Mouse (Mus musculus): ENCODE measurements around the gene Eml4. TPM values are rescaled to one million over a fixed set of nuclear protein-coding genes. Genes with fewer than 3 reads are reported as not detected.
A peak's percentile ranks its signal among the peaks of the same experiment; 100 is the strongest.

The Eml4 gene
- polyA plus RNA-seq, 1 experiment from 2014 or later = 13.5 TPM

- peaks cover 23% of the 10 kb centered on the region for H3K4me1 ChIP-seq
- H3K4me2 ChIP-seq = peak overlapping the region; percentile 55
- peak overlapping the region; percentile 19 for H3K4me3 ChIP-seq
- no peak overlapping the region for H3K27ac ChIP-seq
- H3K9ac ChIP-seq = 0 out of 2 replicates have a peak overlapping the region, but pooled peaks have one; percentile 6
- no peaks in the 10 kb centered on the region for H3K9me3 ChIP-seq (replicated peaks)
- H3K27me3 ChIP-seq (replicated peaks) = 0 out of 2 replicates have a peak, but pooled peaks cover 16% of the 10 kb centered on the region
- peak; percentile 30; the same call in 1 of the 2 replicates for ATAC-seq
- H3K36me3 ChIP-seq = no peaks in the 10 kb centered on the region
- WGBS (ENCODE audit: insufficient replicate concordance) = 17% methylated on average over 25 of the region's 25 CpGs
These were observed 28.0 kb upstream of the Eml4 start for GRCm38 (mm10) chr17:83322621-83323335.

DNA sequence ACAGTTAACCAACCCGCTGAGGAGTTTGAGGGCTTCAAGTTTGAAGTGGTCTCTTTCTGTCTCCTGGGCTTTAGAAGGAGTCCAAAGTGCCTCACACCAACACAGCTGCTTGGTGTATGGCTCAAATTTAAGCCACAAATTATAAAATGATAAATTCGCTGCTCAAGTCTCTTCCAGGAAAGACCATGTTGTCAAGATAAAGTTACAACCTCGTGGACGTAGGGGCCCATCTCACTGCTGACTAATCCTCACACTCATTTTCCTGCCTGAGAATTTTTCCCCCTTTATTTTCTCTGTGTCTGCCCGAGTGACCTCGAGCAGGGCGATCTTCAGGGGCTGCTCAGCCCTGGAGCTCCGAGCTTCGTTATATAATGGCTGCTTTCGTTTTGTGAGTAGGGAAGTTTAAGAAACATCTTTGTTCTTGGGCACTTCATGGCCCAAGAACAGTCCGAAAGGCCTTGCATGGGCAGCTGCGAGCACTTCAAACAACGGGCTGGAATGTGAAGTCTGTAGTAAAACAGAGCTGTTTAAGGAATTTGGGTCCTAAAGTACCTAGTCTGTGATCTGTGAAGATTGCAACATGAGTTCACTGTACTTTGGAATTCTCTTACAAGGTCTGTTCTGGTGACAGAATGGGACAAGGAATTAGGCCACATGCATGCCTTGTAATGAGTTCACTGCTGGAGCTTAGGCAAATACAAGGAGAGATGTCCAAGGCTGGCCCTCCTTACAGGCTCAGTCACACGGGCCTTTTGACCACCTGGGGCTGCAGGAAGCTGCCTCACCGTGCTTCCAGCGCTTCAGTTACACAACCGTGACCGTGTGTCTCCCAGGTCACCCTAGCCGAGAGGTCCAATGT lies 27.1 kb upstream of the Eml4 start:
- H3K4me3 ChIP-seq = no peak overlapping the region
- H3K27me3 ChIP-seq (replicated peaks) = 0 out of 2 replicates have a peak, but pooled peaks cover 12% of the 10 kb centered on the region
- no peaks in the 10 kb centered on the region for H3K9me3 ChIP-seq (replicated peaks)
- H3K36me3 ChIP-seq = no peaks in the 10 kb centered on the region
- peak overlapping the region; percentile 36; the same call in 1 of the 2 replicates for H3K27ac ChIP-seq
- ATAC-seq = peak; percentile 18; the same call in 1 of the 2 replicates
- H3K9ac ChIP-seq = no peak overlapping the region
- WGBS (ENCODE audit: insufficient replicate concordance) = 30% methylated on average over 19 of the region's 19 CpGs
- H3K4me2 ChIP-seq = peak overlapping the region; percentile 55
- H3K4me1 ChIP-seq = peaks cover 25% of the 10 kb centered on the region

DNA sequence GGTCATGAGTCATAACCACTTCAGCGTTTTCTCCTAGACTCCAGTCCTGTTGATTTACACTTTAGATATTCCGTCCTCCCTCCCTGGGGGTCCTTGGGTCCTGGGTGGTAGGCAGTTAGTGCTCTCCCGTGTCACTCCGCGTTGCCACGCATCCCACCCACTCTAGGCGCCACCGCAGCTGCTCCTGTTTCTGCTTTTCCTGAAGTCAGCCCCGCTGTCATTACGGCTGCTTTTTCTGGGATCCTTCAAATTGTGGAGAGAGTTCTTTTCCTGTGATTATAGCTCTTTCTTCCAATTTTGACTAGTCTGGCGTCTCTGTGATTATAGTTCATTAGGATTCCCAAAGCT lies 26.5 kb upstream of the Eml4 start:
- ATAC-seq = no peak
- Histone ChIP-seq H3K9me3 (replicated peaks) (no peaks in the 10 kb centered on the region), H3K4me2 (no peak overlapping the region), H3K27ac (no peak overlapping the region), H3K4me3 (no peak overlapping the region), H3K4me1 (peaks cover 26% of the 10 kb centered on the region), H3K9ac (no peak overlapping the region), H3K27me3 (replicated peaks) (0 out of 2 replicates have a peak, but pooled peaks cover 11% of the 10 kb centered on the region), H3K36me3 (no peaks in the 10 kb centered on the region)
- 71% methylated on average over 11 of the region's 11 CpGs for WGBS (ENCODE audit: insufficient replicate concordance)

GRCm38 (mm10) chr17:83335183-83335584 lies 15.5 kb upstream of the Eml4 start:
- H3K9me3 ChIP-seq (replicated peaks) = no peaks in the 10 kb centered on the region
- H3K4me3 ChIP-seq = peak overlapping the region; percentile 47
- H3K27ac ChIP-seq = no peak overlapping the region

DNA sequence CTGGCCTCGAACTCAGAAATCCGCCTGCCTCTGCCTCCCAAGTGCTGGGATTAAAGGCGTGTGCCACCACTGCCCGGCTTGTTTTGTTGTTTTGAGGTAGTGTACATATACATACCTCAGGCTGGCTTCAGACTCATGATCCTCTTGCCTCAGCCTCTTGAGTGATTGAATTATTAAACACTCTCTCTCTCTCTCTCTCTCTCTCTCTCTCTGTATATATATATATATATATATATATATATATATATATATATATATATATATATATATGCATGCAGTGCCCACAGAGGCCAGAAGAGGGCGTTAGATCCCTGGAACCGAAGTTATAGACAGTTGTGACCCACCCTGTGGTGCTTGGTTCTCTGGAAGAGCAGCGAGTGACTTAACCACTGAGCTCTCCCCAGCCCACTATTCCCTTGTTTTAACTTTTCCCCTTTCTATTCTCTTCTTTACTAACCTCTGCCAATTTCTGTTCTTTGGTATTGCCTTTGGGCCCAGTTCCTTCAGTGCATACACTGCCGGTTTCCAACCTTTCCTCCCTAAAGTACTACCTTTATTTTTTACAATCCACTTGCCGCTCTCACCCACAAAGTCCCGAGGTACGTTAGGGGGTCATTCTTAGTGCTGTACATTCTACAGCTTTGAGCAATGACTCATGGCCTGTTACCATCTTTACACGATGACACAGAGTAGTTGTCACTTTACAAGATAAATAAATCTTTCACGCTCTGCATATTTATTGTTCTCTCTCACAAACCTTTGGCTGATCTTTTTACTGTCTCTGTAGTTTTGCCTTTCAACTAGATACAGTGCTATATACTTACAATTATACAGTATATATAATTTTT lies 13.5 kb upstream of the Eml4 start:
- 65% methylated on average over 13 of the region's 13 CpGs for WGBS (ENCODE audit: insufficient replicate concordance)
- ATAC-seq = no peak

More at GRCm38 (mm10) chr17:83335183-83335584, 15.5 kb upstream of the Eml4 start:
- peak; percentile 67 for ATAC-seq
- Histone ChIP-seq H3K27me3 (replicated peaks) (peaks cover 13% of the 10 kb centered on the region), H3K4me2 (peak overlapping the region; percentile 65), H3K4me1 (peaks cover 10% of the 10 kb centered on the region; the same call in 1 of the 2 replicates), H3K9ac (peak overlapping the region; percentile 46), H3K36me3 (no peaks in the 10 kb centered on the region)
- 16% methylated on average over 13 of the region's 13 CpGs for WGBS (ENCODE audit: insufficient replicate concordance)

DNA sequence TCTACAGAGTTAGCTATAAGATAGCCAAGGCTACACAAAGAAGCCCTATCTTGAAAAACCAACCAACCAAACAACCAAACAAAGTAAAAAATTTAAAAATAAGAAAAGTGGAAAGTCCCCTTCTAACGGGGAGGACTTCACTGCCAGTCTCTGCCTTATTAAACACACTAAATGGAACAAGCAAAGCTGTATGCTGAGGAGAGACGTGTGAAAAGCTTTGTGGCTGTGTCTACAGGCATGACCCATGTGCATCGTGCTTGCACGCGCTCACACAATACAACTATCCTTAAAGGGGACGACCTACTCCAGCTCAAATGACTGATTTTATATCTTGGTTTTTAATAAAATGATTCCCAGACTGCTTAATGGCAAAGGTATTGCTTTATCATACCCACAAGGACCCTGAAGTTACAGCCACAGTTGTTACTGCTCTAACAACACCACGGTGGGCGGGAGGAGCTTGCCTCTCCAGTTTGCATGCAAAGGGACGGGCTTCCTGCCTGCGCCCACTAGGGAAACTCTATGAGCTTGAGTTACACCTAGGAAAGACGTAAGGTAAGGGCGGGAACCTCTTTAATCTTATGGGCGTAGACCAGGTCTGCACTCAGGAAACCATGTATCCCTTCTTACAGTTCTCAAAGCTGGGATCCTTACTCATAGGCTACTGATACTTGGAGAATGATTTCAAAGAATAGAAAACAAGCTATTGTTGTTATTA lies 11.2 kb upstream of the Eml4 start:
- no peak overlapping the region for H3K4me3 ChIP-seq
- H3K9ac ChIP-seq = no peak overlapping the region
- peaks cover 8% of the 10 kb centered on the region; the same call in 1 of the 2 replicates for H3K27me3 ChIP-seq (replicated peaks)
- no peaks in the 10 kb centered on the region for H3K9me3 ChIP-seq (replicated peaks)
- WGBS (ENCODE audit: insufficient replicate concordance) = 70% methylated on average over 13 of the region's 13 CpGs
- H3K27ac ChIP-seq = no peak overlapping the region
- H3K4me1 ChIP-seq = peaks cover 21% of the 10 kb centered on the region; the same call in 1 of the 2 replicates
- ATAC-seq = no peak
- no peak overlapping the region for H3K4me2 ChIP-seq
- H3K36me3 ChIP-seq = no peaks in the 10 kb centered on the region

More for the DNA sequence above, 13.5 kb upstream of the Eml4 start:
- Histone ChIP-seq H3K36me3 (no peaks in the 10 kb centered on the region), H3K9me3 (replicated peaks) (no peaks in the 10 kb centered on the region), H3K9ac (no peak overlapping the region), H3K4me1 (peaks cover 21% of the 10 kb centered on the region; the same call in 1 of the 2 replicates), H3K4me2 (no peak overlapping the region), H3K27ac (no peak overlapping the region), H3K4me3 (no peak overlapping the region), H3K27me3 (replicated peaks) (peaks cover 13% of the 10 kb centered on the region)

DNA sequence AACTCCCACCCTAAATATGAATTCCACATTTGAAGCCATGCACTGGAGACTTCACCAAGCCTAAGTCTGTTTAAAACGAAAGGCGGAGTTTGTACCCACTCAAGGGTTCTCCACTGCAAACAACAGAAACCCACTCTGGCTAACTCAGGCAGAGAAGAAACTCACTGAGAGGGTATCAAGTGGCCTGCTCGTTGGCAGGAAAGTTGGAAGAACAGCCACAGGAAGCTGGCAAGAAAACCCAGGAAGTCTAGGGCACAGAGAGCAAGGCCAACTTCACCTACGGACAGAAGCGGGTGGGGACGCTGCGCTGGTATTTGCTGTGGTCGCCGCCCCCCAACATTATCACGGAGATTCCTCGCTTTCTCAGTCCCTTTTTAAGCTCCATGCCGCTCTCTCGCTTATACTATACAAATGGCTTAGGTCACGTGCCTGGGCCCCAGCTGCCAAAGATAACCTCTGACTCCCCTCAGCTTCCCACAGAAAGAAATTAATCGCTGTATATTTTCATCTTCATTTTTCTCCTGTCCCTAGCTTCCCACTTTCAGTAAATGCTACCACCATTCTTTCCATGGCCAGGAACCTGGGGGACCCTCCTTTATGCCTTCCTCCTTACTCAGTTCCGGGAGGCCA lies 9.7 kb upstream of the Eml4 start:
- Histone ChIP-seq H3K4me3 (no peak overlapping the region), H3K4me2 (peak overlapping the region; percentile 24; the same call in 1 of the 2 replicates), H3K27me3 (replicated peaks) (peaks cover 4% of the 10 kb centered on the region; the same call in 1 of the 2 replicates), H3K36me3 (no peaks in the 10 kb centered on the region), H3K9ac (no peak overlapping the region), H3K4me1 (0 out of 2 replicates have a peak, but pooled peaks cover 12% of the 10 kb centered on the region), H3K27ac (no peak overlapping the region), H3K9me3 (replicated peaks) (no peaks in the 10 kb centered on the region)
- ATAC-seq = no peak
- WGBS (ENCODE audit: insufficient replicate concordance) = 50% methylated on average over 16 of the region's 16 CpGs

GRCm38 (mm10) chr17:83344226-83344625 lies 6.5 kb upstream of the Eml4 start:
- Histone ChIP-seq H3K4me3 (no peak overlapping the region), H3K36me3 (no peaks in the 10 kb centered on the region), H3K4me1 (0 out of 2 replicates have a peak, but pooled peaks cover 15% of the 10 kb centered on the region), H3K27me3 (replicated peaks) (no peaks in the 10 kb centered on the region), H3K9ac (no peak overlapping the region), H3K4me2 (no peak overlapping the region), H3K9me3 (replicated peaks) (no peaks in the 10 kb centered on the region), H3K27ac (no peak overlapping the region)
- 65% methylated on average over 7 of the region's 7 CpGs for WGBS (ENCODE audit: insufficient replicate concordance)
- no peak for ATAC-seq

DNA sequence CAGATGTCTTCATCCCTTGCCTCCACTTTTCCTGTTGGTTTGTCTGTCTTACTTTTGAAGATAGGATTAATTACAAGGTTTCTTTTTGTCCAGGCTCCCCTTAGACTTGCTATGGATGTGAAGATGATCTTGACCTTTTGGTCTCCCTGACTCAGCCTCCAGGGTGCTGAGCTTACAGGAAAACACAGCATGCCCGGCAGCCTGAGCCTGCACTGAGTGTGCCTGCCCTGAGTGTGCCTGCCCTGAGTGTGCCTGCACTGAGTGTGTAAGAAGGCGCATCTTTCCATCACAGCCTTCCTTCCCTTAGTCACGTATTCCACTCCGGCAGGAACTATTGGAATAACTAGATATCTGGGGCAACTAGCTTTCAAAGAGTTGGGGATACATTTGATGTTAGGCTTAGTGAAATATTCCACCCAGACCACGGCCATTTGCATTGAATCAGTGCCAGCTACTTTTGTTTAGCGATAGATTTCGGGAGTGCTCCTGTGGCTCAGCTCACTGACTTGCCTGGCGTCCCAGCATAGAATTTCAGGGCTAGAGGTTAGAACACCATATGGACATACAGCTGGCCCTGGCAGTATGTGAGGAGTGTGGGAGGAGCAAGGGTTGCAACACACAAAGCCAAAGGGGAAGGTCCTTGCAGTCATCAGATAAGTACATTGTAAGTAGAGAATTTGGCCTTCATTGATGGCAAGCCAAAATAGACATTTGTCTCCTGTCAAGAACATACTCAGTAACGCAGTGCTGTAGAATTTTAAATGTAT lies 2.5 kb upstream of the Eml4 start:
- H3K27me3 ChIP-seq (replicated peaks) = peaks cover 11% of the 10 kb centered on the region
- WGBS (ENCODE audit: insufficient replicate concordance) = 72% methylated on average over 9 of the region's 9 CpGs
- no peak overlapping the region for H3K4me3 ChIP-seq
- ATAC-seq = no peak
- no peak overlapping the region for H3K9ac ChIP-seq
- H3K9me3 ChIP-seq (replicated peaks) = no peaks in the 10 kb centered on the region
- no peaks in the 10 kb centered on the region for H3K36me3 ChIP-seq
- H3K4me2 ChIP-seq = no peak overlapping the region
- H3K4me1 ChIP-seq = peaks cover 33% of the 10 kb centered on the region
- H3K27ac ChIP-seq = no peak overlapping the region

- Histone ChIP-seq H3K9me3 (replicated peaks) (no peaks in the 10 kb centered on the region), H3K27me3 (replicated peaks) (peaks cover 11% of the 10 kb centered on the region), H3K27ac (peak overlapping the region; percentile 78), H3K36me3 (no peaks in the 10 kb centered on the region), H3K4me3 (peak overlapping the region; percentile 89), H3K4me1 (peaks cover 47% of the 10 kb centered on the region), H3K9ac (peak overlapping the region; percentile 91), H3K4me2 (peak overlapping the region; percentile 98)
- peak; percentile 67 for ATAC-seq
- 1% methylated on average over 40 of the region's 57 CpGs for WGBS (ENCODE audit: insufficient replicate concordance)
These were observed 394 bp downstream of the Eml4 start for GRCm38 (mm10) chr17:83351119-83351531.
